Mouse (Mus musculus) heart, adult 18-20 months (tissue): ENCODE measurements at regions not wholly inside any gene's neighbourhood (a gene's known extent, or its start where the extent isn't known, plus 50 kb on each side); places are given as distances from the start of the nearest gene placed in this dataset.
A peak's percentile ranks its signal among the peaks of the same experiment; 100 is the strongest.

ENCODE experiments used
- DNase-seq, 2 experiments: peaks; one replicate each; pipeline ENCODE4 v3.0.0; 2021 to 2022; ENCODE audit warnings: mixed read lengths in 1 of 2

- DNase-seq, result no peak
Observed at GRCm38 (mm10) chr8:116452806-116453205, 52.0 kb upstream of the Dynlrb2 start.

- no peak for DNase-seq
Observed at GRCm38 (mm10) chr8:116451397-116451796, 53.4 kb upstream of the Dynlrb2 start.

- no peak for DNase-seq
Observed at GRCm38 (mm10) chr8:116447452-116447851, 57.3 kb upstream of the Dynlrb2 start.

- no peak for DNase-seq
Observed at GRCm38 (mm10) chr8:116442827-116443226, 61.9 kb upstream of the Dynlrb2 start.

GRCm38 (mm10) chr8:116438895-116439294, 65.9 kb upstream of the Dynlrb2 start:
- peak; percentile 52 to 83 for DNase-seq

GRCm38 (mm10) chr8:116435268-116435980, 69.3 kb upstream of the Dynlrb2 start:
- DNase-seq, result no peak

- DNase-seq, result peak; percentile 32 to 73
Observed at GRCm38 (mm10) chr8:116430051-116430450, 74.7 kb upstream of the Dynlrb2 start.

GRCm38 (mm10) chr8:116429649-116430048, 75.1 kb upstream of the Dynlrb2 start:
- DNase-seq, result peak in 1 of 2 experiments; percentile 11

GRCm38 (mm10) chr8:116422826-116423225, 81.9 kb upstream of the Dynlrb2 start:
- peak; percentile 27 to 42 for DNase-seq

- no peak for DNase-seq
Observed at GRCm38 (mm10) chr8:116412703-116413102, 92.1 kb upstream of the Dynlrb2 start.

GRCm38 (mm10) chr8:116410041-116410440, 94.7 kb upstream of the Dynlrb2 start:
- DNase-seq, result no peak

GRCm38 (mm10) chr8:116409011-116409410, 95.8 kb upstream of the Dynlrb2 start:
- no peak for DNase-seq

GRCm38 (mm10) chr8:116404571-116404970, 100.2 kb upstream of the Dynlrb2 start:
- no peak for DNase-seq

GRCm38 (mm10) chr8:116403366-116403765, 101.4 kb upstream of the Dynlrb2 start:
- no peak for DNase-seq

- no peak for DNase-seq
Observed at GRCm38 (mm10) chr8:116399452-116399851, 105.3 kb upstream of the Dynlrb2 start.

GRCm38 (mm10) chr8:116398565-116399205, 106.1 kb upstream of the Dynlrb2 start:
- no peak for DNase-seq

- no peak for DNase-seq
Observed at GRCm38 (mm10) chr8:116385193-116385955, 119.4 kb upstream of the Dynlrb2 start.

- DNase-seq, result no peak
Observed at GRCm38 (mm10) chr8:116384418-116385089, 120.2 kb upstream of the Dynlrb2 start.

GRCm38 (mm10) chr8:116383495-116384417, 121.0 kb upstream of the Dynlrb2 start:
- DNase-seq, result peak; percentile 35 to 71

- DNase-seq, result peak; percentile 59 to 73
Observed at GRCm38 (mm10) chr8:116383036-116383435, 121.7 kb upstream of the Dynlrb2 start.

GRCm38 (mm10) chr8:116380601-116381000, 124.2 kb upstream of the Dynlrb2 start:
- DNase-seq, result no peak
